Mouse (Mus musculus): Measurements from ENCODE around the gene Cttnbp2nl. TPM values are rescaled to one million over a fixed set of nuclear protein-coding genes. Genes with fewer than 3 reads are reported as not detected.

Gene Cttnbp2nl
- polyA plus RNA-seq, 1 experiment from 2014 or later, result 53.2 TPM

DNA sequence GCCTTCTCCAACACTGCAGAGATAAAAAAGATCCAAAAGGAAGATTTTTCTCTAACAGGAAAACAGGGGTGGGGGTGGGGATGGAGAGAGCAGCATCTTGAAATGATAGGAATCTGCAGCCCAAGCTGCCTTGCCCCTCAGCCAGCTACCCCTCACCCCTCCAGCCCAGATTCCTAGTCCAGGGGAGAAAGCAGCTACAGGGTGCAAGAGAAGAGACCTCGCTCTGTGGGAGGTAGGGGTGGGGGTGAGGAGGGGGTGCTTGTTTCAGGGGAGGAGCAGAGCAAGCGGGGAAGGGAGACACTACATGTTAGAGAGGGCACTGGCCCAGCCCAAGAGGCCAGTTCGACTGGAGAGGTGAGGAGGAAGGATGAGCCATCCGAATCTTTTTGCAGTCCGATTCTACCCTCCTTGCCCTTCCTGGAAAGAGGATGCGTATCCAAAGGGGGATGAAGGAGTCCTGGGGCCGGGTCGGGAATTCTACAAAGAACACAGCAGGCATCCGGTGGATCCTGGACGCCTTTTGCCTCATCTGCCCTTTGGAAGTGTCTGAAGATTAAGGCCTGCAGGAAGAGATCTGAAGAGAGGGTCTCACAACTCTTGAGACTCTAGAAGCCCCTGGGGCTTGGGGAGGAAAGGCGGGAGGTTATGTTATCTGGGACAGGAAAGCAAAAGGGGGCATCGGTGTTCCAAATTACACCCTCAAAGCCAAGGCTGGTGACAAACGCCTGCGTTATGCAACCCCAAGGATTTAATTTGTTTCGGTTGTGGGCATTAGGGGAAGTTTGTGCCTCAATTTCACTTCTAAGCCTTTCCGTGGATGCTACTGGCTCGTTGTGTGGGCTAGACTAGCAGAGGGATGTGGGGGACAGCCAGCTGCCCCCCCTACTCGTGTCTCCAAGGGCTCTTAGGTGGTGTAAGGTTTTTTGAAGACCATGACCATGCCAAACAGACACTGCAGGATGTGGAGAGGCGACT is 92.6 kb downstream of the Cttnbp2nl start:
- Histone ChIP-seq H3K4me3 (0 out of 2 replicates have a peak overlapping the region, but pooled peaks have one; percentile 51), H3K4me2 (0 out of 2 replicates have a peak overlapping the region, but pooled peaks have one; percentile 76), H3K27me3 (peaks cover 72% of the 10 kb centered on the region), H3K36me3 (ENCODE audit: poor library complexity, severe bottlenecking) (peaks cover 9% of the 10 kb centered on the region), H3K4me1 (peaks cover 22% of the 10 kb centered on the region), H3K9me3 (replicated peaks) (no peaks in the 10 kb centered on the region), H3K27ac (no peak overlapping the region), H3K9ac (no peak overlapping the region)
- WGBS, result 7% methylated on average over 19 of the region's 19 CpGs
- no peak for ATAC-seq

- H3K4me1 ChIP-seq, result peaks cover 2% of the 10 kb centered on the region
- no peak for ATAC-seq
- H3K36me3 ChIP-seq (ENCODE audit: poor library complexity, severe bottlenecking), result peaks cover 41% of the 10 kb centered on the region
- no peak overlapping the region for H3K27ac ChIP-seq
- no peaks in the 10 kb centered on the region for H3K9me3 ChIP-seq (replicated peaks)
- peaks cover 30% of the 10 kb centered on the region for H3K27me3 ChIP-seq
- H3K9ac ChIP-seq, result no peak overlapping the region
- no peak overlapping the region for H3K4me2 ChIP-seq
- H3K4me3 ChIP-seq, result no peak overlapping the region
- WGBS, result 93% methylated on average over 6 of the region's 6 CpGs
Measured at GRCm38 (mm10) chr3:104956131-104956581, 96.8 kb downstream of the Cttnbp2nl start.

GRCm38 (mm10) chr3:104954551-104954950 is 98.4 kb downstream of the Cttnbp2nl start:
- H3K27ac ChIP-seq, result no peak overlapping the region
- peaks cover 14% of the 10 kb centered on the region for H3K27me3 ChIP-seq
- H3K9ac ChIP-seq, result no peak overlapping the region
- H3K4me3 ChIP-seq, result no peak overlapping the region
- H3K36me3 ChIP-seq (ENCODE audit: poor library complexity, severe bottlenecking), result peaks cover 54% of the 10 kb centered on the region
- no peak for ATAC-seq
- H3K4me2 ChIP-seq, result no peak overlapping the region
- no peaks in the 10 kb centered on the region for H3K4me1 ChIP-seq
- WGBS, result 94% methylated on average over 15 of the region's 15 CpGs
- no peaks in the 10 kb centered on the region for H3K9me3 ChIP-seq (replicated peaks)

DNA sequence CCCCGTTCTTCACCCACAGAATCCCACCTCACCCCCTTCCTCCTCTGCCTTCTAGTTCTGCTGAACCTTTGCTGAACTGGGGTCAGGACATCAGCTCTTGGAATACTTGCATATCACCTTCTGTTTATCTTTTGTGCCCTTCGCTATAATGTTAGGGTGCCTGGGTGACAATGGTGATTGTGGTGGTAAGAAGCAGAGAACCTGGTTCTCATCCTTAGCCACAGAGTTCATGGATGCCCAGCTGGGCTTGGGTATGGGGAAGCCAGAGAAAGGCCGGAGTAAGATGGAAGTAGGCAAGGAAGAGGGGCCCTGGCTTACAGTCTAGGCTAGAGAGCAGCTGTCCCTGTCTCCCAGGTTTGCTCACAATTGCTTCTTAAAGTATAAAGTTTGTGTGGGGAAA is 98.8 kb downstream of the Cttnbp2nl start:
- H3K27me3 ChIP-seq, result peaks cover 10% of the 10 kb centered on the region
- no peak overlapping the region for H3K4me2 ChIP-seq
- no peaks in the 10 kb centered on the region for H3K4me1 ChIP-seq
- no peak overlapping the region for H3K9ac ChIP-seq
- H3K9me3 ChIP-seq (replicated peaks), result no peaks in the 10 kb centered on the region
- no peak overlapping the region for H3K4me3 ChIP-seq
- no peak for ATAC-seq
- 95% methylated on average over 3 of the region's 3 CpGs for WGBS
- peaks cover 54% of the 10 kb centered on the region for H3K36me3 ChIP-seq (ENCODE audit: poor library complexity, severe bottlenecking)
- no peak overlapping the region for H3K27ac ChIP-seq

DNA sequence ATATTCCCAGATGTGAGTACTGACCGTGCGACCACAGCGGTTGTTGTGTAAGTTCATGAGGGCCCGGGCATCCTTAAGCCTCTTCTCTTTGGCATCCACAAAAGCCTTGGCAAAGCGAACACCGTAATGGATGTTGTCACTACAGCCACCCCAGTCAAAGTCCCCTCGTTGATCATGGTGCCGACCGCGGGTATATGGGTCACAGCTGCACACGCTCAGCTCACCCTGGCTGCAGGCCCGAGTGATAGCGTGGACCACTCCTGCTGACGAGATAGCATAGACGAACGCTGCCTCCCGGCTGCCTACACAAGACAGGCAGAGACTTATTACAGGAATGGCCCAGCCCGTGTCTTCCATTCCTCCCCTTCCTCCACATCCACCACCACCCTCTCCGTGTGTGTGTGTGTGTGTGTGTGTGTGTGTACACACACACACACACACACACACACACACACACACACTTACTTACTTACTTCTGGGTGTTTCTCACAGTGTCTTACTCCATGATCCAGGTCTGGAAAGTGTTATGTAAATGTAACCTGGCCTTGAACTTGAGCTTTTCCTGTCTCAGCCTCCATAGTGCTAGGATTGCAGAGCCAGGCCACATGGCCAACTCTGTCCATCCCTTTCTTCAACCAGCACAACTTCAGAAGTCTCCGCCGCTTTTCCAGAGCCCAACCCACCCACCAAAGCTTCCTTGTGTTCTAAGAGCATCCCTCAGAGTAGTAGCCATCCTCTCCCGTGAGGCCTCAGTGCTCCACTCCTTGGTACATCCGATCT is 99.9 kb downstream of the Cttnbp2nl start:
- H3K27me3 ChIP-seq, result no peaks in the 10 kb centered on the region
- 95% methylated on average over 21 of the region's 23 CpGs for WGBS
- H3K4me2 ChIP-seq, result no peak overlapping the region
- no peak overlapping the region for H3K4me3 ChIP-seq
- peaks cover 58% of the 10 kb centered on the region for H3K36me3 ChIP-seq (ENCODE audit: poor library complexity, severe bottlenecking)
- no peaks in the 10 kb centered on the region for H3K9me3 ChIP-seq (replicated peaks)
- H3K9ac ChIP-seq, result no peak overlapping the region
- no peaks in the 10 kb centered on the region for H3K4me1 ChIP-seq
- H3K27ac ChIP-seq, result no peak overlapping the region
- ATAC-seq, result no peak

Other genes with a start within 250 kb of the Cttnbp2nl start
- 7.2 and 10.5 TPM in 2 replicates for gene Mov10, start 234.6 kb downstream of the Cttnbp2nl start, polyA plus RNA-seq (2015; fragmentation: Nextera tagmentation; extraction: Ambion mirVana)
- 32.6 and 40.5 TPM in 2 replicates for gene St7l, start 189.1 kb downstream of the Cttnbp2nl start, polyA plus RNA-seq (2015; fragmentation: Nextera tagmentation; extraction: Ambion mirVana)
- 180 and 196 TPM in 2 replicates for gene Capza1, start 188.6 kb downstream of the Cttnbp2nl start, polyA plus RNA-seq (2015; fragmentation: Nextera tagmentation; extraction: Ambion mirVana)
- gene Wnt2b, start 91.2 kb downstream of the Cttnbp2nl start, polyA plus RNA-seq (2015; fragmentation: Nextera tagmentation; extraction: Ambion mirVana), result 0.66 and 0.98 TPM in 2 replicates
- not detected in 2 replicates for gene 4930564D02Rik, start 13.7 kb upstream of the Cttnbp2nl start, polyA plus RNA-seq (2015; fragmentation: Nextera tagmentation; extraction: Ambion mirVana)

All from forebrain, embryonic 13.5 days (tissue).